Mouse (Mus musculus) kidney, embryonic 15.5 days (tissue): ENCODE measurements around the gene Specc1. TPM values are rescaled to one million over a fixed set of nuclear protein-coding genes. Genes with fewer than 3 reads are reported as not detected.
A peak's percentile ranks its signal among the peaks of the same experiment; 100 is the strongest.
"Not testable (repeated sequence)": the region's sequence is repeated elsewhere in the genome, so short reads cannot be mapped to it uniquely, and the experiment has no call there.

ENCODE experiments used
- ATAC-seq: fragments of 200-750 bp; cut with Nextera tagmentation; replicated peaks from 2 replicates; pipeline ENCODE4 v1.8.0; 2017; ENCODE audit warnings: moderate TSS enrichment; ENCODE audit not compliant: low FRiP score
- H3K27ac ChIP-seq: fragments of 300-500 bp; sonication (generic); 2 replicates; pipeline ENCODE4 v1.5.1; 2015; ENCODE audit warnings: mild to moderate bottlenecking, inconsistent platforms
- H3K27me3 ChIP-seq: fragments of 300-500 bp; sonication (generic); 2 replicates; pipeline ENCODE4 v1.6.1; 2015; ENCODE audit warnings: inconsistent platforms
- H3K36me3 ChIP-seq: fragments of 300-500 bp; sonication (generic); 2 replicates; pipeline ENCODE4 v1.6.1; 2015; ENCODE audit warnings: inconsistent platforms
- H3K4me1 ChIP-seq: fragments of 300-500 bp; sonication (generic); 2 replicates; pipeline ENCODE4 v1.6.1; 2015; ENCODE audit warnings: inconsistent platforms
- H3K4me2 ChIP-seq: fragments of 300-500 bp; sonication (generic); 2 replicates; pipeline ENCODE4 v1.6.1; 2015; ENCODE audit warnings: moderate library complexity, mild to moderate bottlenecking, inconsistent platforms
- H3K4me3 ChIP-seq: fragments of 300-500 bp; sonication (generic); replicated peaks from 2 replicates; pipeline ENCODE4 v1.5.1; 2015; ENCODE audit warnings: mild to moderate bottlenecking, inconsistent platforms
- H3K9ac ChIP-seq: fragments of 300-500 bp; sonication (generic); 2 replicates; pipeline ENCODE4 v1.6.1; 2015; ENCODE audit warnings: mild to moderate bottlenecking, inconsistent platforms
- H3K9me3 ChIP-seq: fragments of 300-500 bp; sonication (generic); replicated peaks from 2 replicates; pipeline ENCODE4 v1.6.1; 2016; ENCODE audit warnings: inconsistent platforms
- WGBS: fragments of 180-500 bp; shearing (Covaris S2); methylation state at CpG from one replicate; pipeline ENCODE4 v1.1.7; 2015; ENCODE audit warnings: mixed read lengths; 5-methylcytosine and 5-hydroxymethylcytosine counted together
- polyA plus RNA-seq: library from polyadenylated mRNA; unstranded; fragments of >200 nt; fragmentation: Nextera tagmentation; extraction: Ambion mirVana; gene quantifications from 2 replicates; pipeline ENCODE4 v1.2.1, GENCODE M21; 2015

The Specc1 gene
- polyA plus RNA-seq, 1 experiment from 2014 or later = 9.9 TPM

DNA sequence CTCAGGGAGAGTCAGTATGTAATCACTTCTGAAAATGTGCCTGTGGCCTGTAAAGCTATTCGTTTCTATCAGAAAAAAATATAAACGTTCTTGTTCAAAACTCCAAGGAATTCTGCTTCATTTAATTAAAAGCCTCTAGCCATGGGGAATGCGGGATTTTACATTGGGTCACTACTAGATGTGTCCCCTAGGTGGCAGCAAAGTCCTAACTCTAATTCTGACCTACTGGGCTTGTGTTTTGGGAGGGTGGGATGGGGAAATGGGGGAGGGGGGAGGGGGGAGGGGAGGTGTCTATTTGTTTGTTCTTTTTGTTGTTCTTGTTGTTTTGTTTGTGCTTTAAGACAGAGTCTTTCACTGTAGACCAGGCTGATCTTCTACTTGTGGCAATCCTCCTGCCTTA is 7.2 kb upstream of the Specc1 start:
- ATAC-seq = no peak
- no peak overlapping the region for H3K9ac ChIP-seq
- no peaks in the 10 kb centered on the region for H3K27me3 ChIP-seq
- H3K9me3 ChIP-seq = no peaks in the 10 kb centered on the region
- H3K4me2 ChIP-seq = no peak overlapping the region
- no peaks in the 10 kb centered on the region for H3K36me3 ChIP-seq
- H3K4me1 ChIP-seq = no peaks in the 10 kb centered on the region
- no peak overlapping the region for H3K4me3 ChIP-seq
- 7% methylated on average over 3 of the region's 3 CpGs for WGBS
- H3K27ac ChIP-seq = no peak overlapping the region

- no peak overlapping the region for H3K9ac ChIP-seq
- ATAC-seq = no peak
- H3K27ac ChIP-seq = no peak overlapping the region
- H3K9me3 ChIP-seq = no peaks in the 10 kb centered on the region
- no peaks in the 10 kb centered on the region for H3K36me3 ChIP-seq
- no peak overlapping the region for H3K4me3 ChIP-seq
- H3K4me2 ChIP-seq = 0 out of 2 replicates have a peak overlapping the region, but pooled peaks have one; percentile 30
- H3K4me1 ChIP-seq = no peaks in the 10 kb centered on the region
- 18% methylated on average over 10 of the region's 10 CpGs for WGBS
- no peaks in the 10 kb centered on the region for H3K27me3 ChIP-seq
These were observed 5.9 kb upstream of the Specc1 start for GRCm38 (mm10) chr11:61950632-61951031.

- H3K9me3 ChIP-seq = no peaks in the 10 kb centered on the region
- WGBS = 67% methylated on average over 6 of the region's 6 CpGs
- H3K4me1 ChIP-seq = peaks cover 8% of the 10 kb centered on the region
- no peak overlapping the region for H3K27ac ChIP-seq
- no peak overlapping the region for H3K9ac ChIP-seq
- H3K36me3 ChIP-seq = no peaks in the 10 kb centered on the region
- H3K4me2 ChIP-seq = no peak overlapping the region
- H3K27me3 ChIP-seq = peaks cover 30% of the 10 kb centered on the region
- ATAC-seq = no peak
- H3K4me3 ChIP-seq = no peak overlapping the region
These were observed 1.4 kb upstream of the Specc1 start for GRCm38 (mm10) chr11:61955136-61955535.

GRCm38 (mm10) chr11:61955951-61956350 is 612 bp upstream of the Specc1 start:
- no peak for ATAC-seq
- 78% methylated on average over 6 of the region's 6 CpGs for WGBS
- H3K27ac ChIP-seq = no peak overlapping the region
- no peak overlapping the region for H3K9ac ChIP-seq
- no peaks in the 10 kb centered on the region for H3K36me3 ChIP-seq
- H3K27me3 ChIP-seq = peaks cover 34% of the 10 kb centered on the region
- H3K9me3 ChIP-seq = no peaks in the 10 kb centered on the region
- no peak overlapping the region for H3K4me3 ChIP-seq
- H3K4me2 ChIP-seq = no peak overlapping the region
- H3K4me1 ChIP-seq = peaks cover 8% of the 10 kb centered on the region

DNA sequence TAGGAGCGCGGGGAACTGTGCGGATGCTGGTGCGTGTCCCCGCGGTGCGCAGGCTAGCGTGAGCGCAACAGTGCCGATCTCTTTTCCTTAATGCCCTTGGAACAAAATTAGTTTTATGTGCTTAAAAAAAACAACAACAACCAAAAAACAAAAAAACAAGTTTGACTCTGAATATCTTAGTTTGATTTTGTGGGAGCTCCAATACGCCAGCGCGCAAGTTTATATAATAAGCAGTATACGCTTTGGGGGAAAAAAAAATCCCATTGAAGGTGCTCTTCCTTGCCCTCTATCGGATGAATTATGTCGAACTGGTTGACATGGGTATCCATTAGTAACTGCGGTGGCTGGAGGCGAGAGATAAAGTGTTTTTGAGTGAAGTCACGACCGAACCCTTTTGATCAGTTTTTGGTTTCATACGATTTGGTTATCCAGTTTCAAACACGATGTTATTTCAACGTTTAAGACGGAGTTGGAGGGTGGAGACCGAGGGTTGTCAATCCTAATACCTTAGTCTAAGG is 792 bp downstream of the Specc1 start:
- H3K36me3 ChIP-seq = no peaks in the 10 kb centered on the region
- H3K9ac ChIP-seq = peak overlapping the region; percentile 58; the same call in 1 of the 2 replicates
- peaks cover 8% of the 10 kb centered on the region for H3K4me1 ChIP-seq
- peak overlapping the region; percentile 59 for H3K4me3 ChIP-seq
- ATAC-seq = no peak
- 6% methylated on average over 25 of the region's 25 CpGs for WGBS
- H3K27ac ChIP-seq = no peak overlapping the region
- H3K4me2 ChIP-seq = peak overlapping the region; percentile 100
- peaks cover 34% of the 10 kb centered on the region for H3K27me3 ChIP-seq
- H3K9me3 ChIP-seq = no peaks in the 10 kb centered on the region

DNA sequence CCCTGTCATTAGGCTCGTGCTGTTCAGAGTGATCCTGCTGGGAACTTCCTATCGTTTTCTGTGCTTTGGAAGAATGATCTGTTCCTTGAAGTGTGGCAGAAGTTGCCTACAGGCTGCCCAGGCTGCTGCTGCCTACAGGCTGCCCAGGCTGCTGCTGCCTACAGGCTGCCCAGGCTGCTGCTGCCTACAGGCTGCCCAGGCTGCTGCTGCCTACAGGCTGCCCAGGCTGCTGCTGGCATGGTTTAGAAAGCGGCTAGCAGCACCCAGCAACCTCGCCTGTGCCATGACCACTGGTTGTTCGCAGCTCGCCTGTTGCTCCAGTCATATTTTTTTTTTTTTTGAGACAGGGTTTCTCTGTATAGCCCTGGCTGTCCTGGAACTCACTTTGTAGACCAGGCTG is 2.1 kb downstream of the Specc1 start:
- WGBS = 60% methylated on average over 6 of the region's 6 CpGs
- not testable (repeated sequence) for ATAC-seq, H3K9ac ChIP-seq, H3K4me2 ChIP-seq, H3K27ac ChIP-seq, H3K36me3 ChIP-seq, H3K4me1 ChIP-seq, H3K9me3 ChIP-seq, H3K4me3 ChIP-seq
- peaks cover 34% of the 10 kb centered on the region for H3K27me3 ChIP-seq

DNA sequence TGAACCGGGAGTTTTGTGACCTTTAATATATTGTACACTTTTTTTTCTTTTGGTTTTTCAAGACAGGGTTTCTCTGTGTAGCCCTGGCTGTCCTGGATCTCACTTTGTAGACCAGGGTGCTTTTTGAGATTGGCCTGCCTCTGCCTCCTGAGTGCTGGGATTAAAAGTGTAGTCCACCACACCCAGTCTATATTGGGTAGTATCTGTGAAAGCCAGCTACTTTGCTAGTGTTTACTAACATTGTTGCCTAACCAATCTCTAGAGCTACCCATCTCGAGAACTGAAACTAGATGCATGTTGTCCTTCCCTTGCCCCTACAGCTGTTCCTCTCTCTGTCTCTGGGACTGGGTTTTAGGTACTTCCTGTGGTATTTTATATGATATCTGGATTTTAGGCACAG is 3.5 kb downstream of the Specc1 start:
- Histone ChIP-seq H3K9ac (no peak overlapping the region), H3K4me3 (no peak overlapping the region), H3K27ac (no peak overlapping the region), H3K4me1 (peaks cover 8% of the 10 kb centered on the region), H3K4me2 (no peak overlapping the region), H3K9me3 (no peaks in the 10 kb centered on the region), H3K36me3 (no peaks in the 10 kb centered on the region), H3K27me3 (peaks cover 34% of the 10 kb centered on the region)
- no peak for ATAC-seq
- 78% methylated on average over 2 of the region's 2 CpGs for WGBS

DNA sequence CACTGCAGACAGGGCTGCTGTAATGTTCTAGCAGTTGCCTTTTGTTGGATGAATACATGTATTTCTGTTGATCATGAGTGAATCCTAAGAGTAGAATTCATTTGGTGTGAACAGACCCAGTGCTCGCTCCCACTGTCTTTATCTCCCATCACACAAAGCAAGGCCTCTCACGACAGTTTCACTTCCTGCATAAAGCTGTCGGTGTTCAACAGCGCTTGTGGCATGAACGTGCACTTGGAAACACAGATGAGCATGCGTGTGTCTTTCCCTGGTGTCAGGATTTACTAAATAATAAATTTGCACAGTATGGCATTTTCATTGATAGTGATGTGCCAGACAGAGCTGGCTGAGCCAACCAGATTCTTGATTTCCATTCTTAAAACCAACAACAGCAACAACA is 6.1 kb downstream of the Specc1 start:
- 65% methylated on average over 6 of the region's 6 CpGs for WGBS
- peaks cover 24% of the 10 kb centered on the region for H3K27me3 ChIP-seq
- no peaks in the 10 kb centered on the region for H3K9me3 ChIP-seq
- H3K4me1 ChIP-seq = no peaks in the 10 kb centered on the region
- H3K4me2 ChIP-seq = no peak overlapping the region
- no peaks in the 10 kb centered on the region for H3K36me3 ChIP-seq
- H3K4me3 ChIP-seq = no peak overlapping the region
- no peak overlapping the region for H3K27ac ChIP-seq
- no peak overlapping the region for H3K9ac ChIP-seq
- ATAC-seq = no peak

DNA sequence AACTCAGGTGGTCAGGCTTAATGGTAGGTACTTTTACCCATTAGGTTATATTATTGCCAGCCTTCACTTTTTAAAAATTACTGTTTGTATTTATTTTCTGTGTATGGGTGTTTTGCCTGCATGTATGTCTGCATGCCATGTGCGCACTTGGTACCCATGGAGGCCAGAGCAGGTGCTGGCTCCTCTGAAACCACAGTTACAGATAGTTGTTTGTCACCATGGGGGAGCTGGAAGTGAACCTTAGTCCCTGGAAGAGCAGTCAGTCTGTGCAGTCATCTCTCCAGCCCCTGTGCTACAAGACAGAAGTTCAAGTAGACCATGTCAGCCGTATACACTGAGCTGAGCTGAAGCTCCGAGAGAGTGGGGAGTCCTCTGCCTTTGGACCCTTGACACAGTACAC is 6.6 kb downstream of the Specc1 start:
- Histone ChIP-seq H3K9me3 (no peaks in the 10 kb centered on the region), H3K4me2 (no peak overlapping the region), H3K27me3 (peaks cover 19% of the 10 kb centered on the region), H3K9ac (no peak overlapping the region), H3K4me3 (no peak overlapping the region), H3K27ac (no peak overlapping the region), H3K4me1 (no peaks in the 10 kb centered on the region), H3K36me3 (no peaks in the 10 kb centered on the region)
- no peak for ATAC-seq
- 78% methylated on average over 3 of the region's 3 CpGs for WGBS

DNA sequence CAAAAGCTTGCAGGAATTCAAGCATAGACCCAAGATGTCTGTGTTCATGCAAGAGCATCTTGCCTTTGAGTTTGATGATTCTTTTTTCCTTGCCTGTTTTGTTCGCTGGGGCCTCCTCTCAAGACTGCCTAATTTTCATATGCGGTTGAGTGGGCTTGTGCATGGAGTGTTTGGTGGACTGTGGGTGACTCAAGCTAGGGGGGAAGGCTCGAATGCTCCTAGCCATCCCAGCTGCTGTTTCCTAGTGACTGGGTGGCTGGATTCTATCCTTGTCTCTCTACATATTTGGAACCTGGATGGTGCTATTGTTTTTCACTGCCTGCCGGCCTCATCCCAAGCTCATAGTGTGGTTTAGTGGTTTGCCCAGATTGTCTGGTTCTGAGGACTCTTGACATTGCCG is 8.0 kb downstream of the Specc1 start:
- ATAC-seq = no peak
- Histone ChIP-seq H3K4me3 (no peak overlapping the region), H3K9ac (no peak overlapping the region), H3K36me3 (no peaks in the 10 kb centered on the region), H3K4me2 (no peak overlapping the region), H3K27ac (no peak overlapping the region), H3K4me1 (no peaks in the 10 kb centered on the region), H3K27me3 (peaks cover 7% of the 10 kb centered on the region), H3K9me3 (no peaks in the 10 kb centered on the region)
- WGBS = 88% methylated on average over 5 of the region's 5 CpGs

- Histone ChIP-seq H3K9me3 (no peaks in the 10 kb centered on the region), H3K4me3 (no peak overlapping the region), H3K27ac (no peak overlapping the region), H3K9ac (no peak overlapping the region), H3K4me1 (0 out of 2 replicates have a peak, but pooled peaks cover 2% of the 10 kb centered on the region), H3K4me2 (no peak overlapping the region), H3K27me3 (no peaks in the 10 kb centered on the region), H3K36me3 (no peaks in the 10 kb centered on the region)
- WGBS = 85% methylated on average over 8 of the region's 8 CpGs
- no peak for ATAC-seq
These were observed 10.5 kb downstream of the Specc1 start for GRCm38 (mm10) chr11:61967034-61967433.

DNA sequence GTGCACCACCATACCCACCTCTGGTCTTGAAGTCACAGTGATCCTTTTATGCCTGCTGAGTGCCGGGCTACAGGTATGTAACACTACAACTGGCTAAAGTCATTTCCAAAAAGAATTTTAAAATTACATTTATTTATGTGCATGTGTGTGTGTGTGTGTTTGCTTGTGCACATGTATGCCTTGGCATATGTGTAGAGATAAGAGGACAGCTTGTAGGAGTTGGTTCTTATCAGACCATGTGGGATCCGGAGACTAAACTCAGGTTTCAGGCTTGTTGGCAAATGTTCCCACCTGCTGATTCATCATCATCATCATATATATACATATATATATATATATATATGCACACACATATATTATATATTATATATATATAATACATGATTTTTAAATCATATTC is 12.3 kb downstream of the Specc1 start:
- Histone ChIP-seq H3K27me3 (no peaks in the 10 kb centered on the region), H3K27ac (no peak overlapping the region)
- WGBS = 92% methylated on average over 2 of the region's 2 CpGs

DNA sequence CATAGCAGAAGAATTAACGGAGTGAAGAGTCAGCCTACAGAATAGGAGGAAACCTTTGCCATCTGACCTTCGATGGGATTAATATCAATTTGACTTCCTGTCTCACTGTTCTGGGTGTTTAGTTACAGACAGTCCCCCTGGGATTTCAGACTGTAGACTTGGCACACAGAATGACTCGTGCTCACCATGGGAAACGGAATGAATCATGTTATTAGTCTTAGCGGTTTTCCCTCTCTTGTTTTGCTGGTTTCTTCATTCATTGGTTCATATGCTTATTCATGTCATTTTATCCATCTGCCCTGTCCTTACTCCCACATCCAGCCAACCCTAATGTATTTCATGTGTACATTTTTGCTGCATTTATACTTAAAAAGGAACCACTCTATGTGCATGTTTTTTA is 14.3 kb downstream of the Specc1 start:
- 28% methylated on average over 5 of the region's 5 CpGs for WGBS
- Histone ChIP-seq H3K27me3 (no peaks in the 10 kb centered on the region), H3K36me3 (no peaks in the 10 kb centered on the region), H3K27ac (no peak overlapping the region), H3K4me3 (no peak overlapping the region), H3K9me3 (no peaks in the 10 kb centered on the region), H3K4me1 (peaks cover 14% of the 10 kb centered on the region; the same call in 1 of the 2 replicates), H3K9ac (no peak overlapping the region), H3K4me2 (no peak overlapping the region)
- ATAC-seq = no peak

More for the DNA sequence above, 12.3 kb downstream of the Specc1 start:
- Histone ChIP-seq H3K9me3 (no peaks in the 10 kb centered on the region), H3K4me3 (no peak overlapping the region), H3K4me2 (no peak overlapping the region), H3K36me3 (no peaks in the 10 kb centered on the region), H3K9ac (no peak overlapping the region), H3K4me1 (0 out of 2 replicates have a peak, but pooled peaks cover 9% of the 10 kb centered on the region)
- ATAC-seq = no peak
